Mouse (Mus musculus) neural tube, embryonic 13.5 days (tissue): ENCODE results near the gene Hdac10. TPM values are rescaled to one million over a fixed set of nuclear protein-coding genes. Genes with fewer than 3 reads are reported as not detected.
A peak's percentile ranks its signal among the peaks of the same experiment; 100 is the strongest.

Experiments used
- ATAC-seq: fragments of 200-750 bp; cut with Nextera tagmentation; 2 replicates; pipeline ENCODE4 v1.8.0; 2017; ENCODE audit warnings: low read depth, mild to moderate bottlenecking, moderate TSS enrichment, moderate library complexity
- H3K27ac ChIP-seq: fragments of 300-500 bp; sonication (generic); replicated peaks from 2 replicates; pipeline ENCODE4 v1.5.1; 2015; ENCODE audit warnings: moderate library complexity, mild to moderate bottlenecking, inconsistent platforms
- H3K27me3 ChIP-seq: fragments of 300-500 bp; sonication (generic); 2 replicates; pipeline ENCODE4 v1.6.1; 2015; ENCODE audit warnings: mild to moderate bottlenecking, inconsistent platforms
- H3K36me3 ChIP-seq: fragments of 300-500 bp; sonication (generic); 2 replicates; pipeline ENCODE4 v1.6.1; 2015; ENCODE audit warnings: mild to moderate bottlenecking, inconsistent platforms
- H3K4me1 ChIP-seq: fragments of 300-500 bp; sonication (generic); replicated peaks from 2 replicates; pipeline ENCODE4 v1.6.1; 2015; ENCODE audit warnings: inconsistent platforms
- H3K4me2 ChIP-seq: fragments of 300-500 bp; sonication (generic); 2 replicates; pipeline ENCODE4 v1.6.1; 2015; ENCODE audit warnings: inconsistent platforms, mild to moderate bottlenecking, moderate library complexity
- H3K4me3 ChIP-seq: fragments of 300-500 bp; sonication (generic); 2 replicates; pipeline ENCODE4 v1.5.1; 2015; ENCODE audit warnings: mild to moderate bottlenecking, inconsistent platforms
- H3K9ac ChIP-seq: fragments of 300-500 bp; sonication (generic); 2 replicates; pipeline ENCODE4 v1.6.1; 2015; ENCODE audit warnings: moderate library complexity, mild to moderate bottlenecking, inconsistent platforms
- H3K9me3 ChIP-seq: fragments of 300-500 bp; sonication (generic); 2 replicates; pipeline ENCODE4 v1.6.1; 2016; ENCODE audit warnings: inconsistent platforms
- WGBS: fragments of 180-500 bp; shearing (Covaris S2); methylation state at CpG from one replicate; pipeline ENCODE4 v1.1.7; 2015; 5-methylcytosine and 5-hydroxymethylcytosine counted together
- polyA plus RNA-seq: library from polyadenylated mRNA; unstranded; fragments of >200 nt; fragmentation: Nextera tagmentation; extraction: Ambion mirVana; gene quantifications from 2 replicates; pipeline ENCODE4 v1.2.1, GENCODE M21; 2015

The Hdac10 gene
- polyA plus RNA-seq, 1 experiment from 2014 or later: 26.7 TPM

- peak overlapping the region; percentile 41 for H3K9ac ChIP-seq
- no peaks in the 10 kb centered on the region for H3K9me3 ChIP-seq
- peaks cover 58% of the 10 kb centered on the region for H3K4me1 ChIP-seq
- no peaks in the 10 kb centered on the region for H3K27me3 ChIP-seq
- WGBS: under 1% methylated on average over 10 of the region's 10 CpGs
- H3K4me2 ChIP-seq: peak overlapping the region; percentile 5; the same call in 1 of the 2 replicates
- ATAC-seq: peak; percentile 60
- H3K27ac ChIP-seq: peak overlapping the region; percentile 76
- H3K36me3 ChIP-seq: peaks cover 50% of the 10 kb centered on the region
- no peak overlapping the region for H3K4me3 ChIP-seq
These were observed 40.9 kb upstream of the Hdac10 start for GRCm38 (mm10) chr15:89169431-89169830.

GRCm38 (mm10) chr15:89168922-89169321 lies 40.4 kb upstream of the Hdac10 start:
- Histone ChIP-seq H3K27me3 (no peaks in the 10 kb centered on the region), H3K4me3 (no peak overlapping the region), H3K4me1 (peaks cover 53% of the 10 kb centered on the region), H3K27ac (peak overlapping the region; percentile 76), H3K9ac (peak overlapping the region; percentile 41; the same call in 1 of the 2 replicates), H3K9me3 (no peaks in the 10 kb centered on the region), H3K36me3 (peaks cover 55% of the 10 kb centered on the region), H3K4me2 (peak overlapping the region; percentile 5; the same call in 1 of the 2 replicates)
- ATAC-seq: no peak
- 61% methylated on average over 10 of the region's 10 CpGs for WGBS

- Histone ChIP-seq H3K9ac (no peak overlapping the region), H3K36me3 (peaks cover 90% of the 10 kb centered on the region), H3K27me3 (no peaks in the 10 kb centered on the region), H3K9me3 (no peaks in the 10 kb centered on the region), H3K4me3 (no peak overlapping the region), H3K4me1 (peaks cover 19% of the 10 kb centered on the region), H3K27ac (no peak overlapping the region), H3K4me2 (no peak overlapping the region)
- no peak for ATAC-seq
- WGBS: 90% methylated on average over 12 of the region's 12 CpGs
These were observed 37.0 kb upstream of the Hdac10 start for GRCm38 (mm10) chr15:89165478-89165877.

GRCm38 (mm10) chr15:89161397-89161796 lies 32.9 kb upstream of the Hdac10 start:
- Histone ChIP-seq H3K9ac (no peak overlapping the region), H3K27ac (no peak overlapping the region), H3K36me3 (peaks cover 100% of the 10 kb centered on the region), H3K9me3 (no peaks in the 10 kb centered on the region), H3K4me3 (no peak overlapping the region), H3K4me2 (no peak overlapping the region), H3K27me3 (no peaks in the 10 kb centered on the region), H3K4me1 (no peaks in the 10 kb centered on the region)
- ATAC-seq: no peak
- 92% methylated on average over 9 of the region's 9 CpGs for whole genome bisulfite sequencing

- no peak overlapping the region for H3K4me3 ChIP-seq
- no peak overlapping the region for H3K27ac ChIP-seq
- H3K9ac ChIP-seq: no peak overlapping the region
- H3K36me3 ChIP-seq: peaks cover 100% of the 10 kb centered on the region
- no peaks in the 10 kb centered on the region for H3K9me3 ChIP-seq
- no peaks in the 10 kb centered on the region for H3K27me3 ChIP-seq
- H3K4me1 ChIP-seq: no peaks in the 10 kb centered on the region; the same call in 1 of the 2 replicates
- ATAC-seq: no peak
- 95% methylated on average over 16 of the region's 16 CpGs for WGBS
- H3K4me2 ChIP-seq: no peak overlapping the region
These were observed 30.0 kb upstream of the Hdac10 start for GRCm38 (mm10) chr15:89158516-89158915.

GRCm38 (mm10) chr15:89157954-89158353 lies 29.5 kb upstream of the Hdac10 start:
- Histone ChIP-seq H3K36me3 (peaks cover 98% of the 10 kb centered on the region), H3K9ac (no peak overlapping the region), H3K4me1 (no peaks in the 10 kb centered on the region; the same call in 1 of the 2 replicates), H3K4me3 (no peak overlapping the region), H3K4me2 (no peak overlapping the region), H3K27me3 (no peaks in the 10 kb centered on the region), H3K27ac (no peak overlapping the region), H3K9me3 (no peaks in the 10 kb centered on the region)
- no peak for ATAC-seq
- WGBS: 68% methylated on average over 7 of the region's 7 CpGs

- Histone ChIP-seq H3K9ac (no peak overlapping the region), H3K27me3 (no peaks in the 10 kb centered on the region), H3K27ac (peak overlapping the region; percentile 73), H3K4me2 (no peak overlapping the region), H3K4me3 (no peak overlapping the region), H3K9me3 (no peaks in the 10 kb centered on the region), H3K36me3 (peaks cover 41% of the 10 kb centered on the region), H3K4me1 (peaks cover 40% of the 10 kb centered on the region)
- ATAC-seq: peak; percentile 40
These were observed 23.8 kb upstream of the Hdac10 start for GRCm38 (mm10) chr15:89152312-89152711.

DNA sequence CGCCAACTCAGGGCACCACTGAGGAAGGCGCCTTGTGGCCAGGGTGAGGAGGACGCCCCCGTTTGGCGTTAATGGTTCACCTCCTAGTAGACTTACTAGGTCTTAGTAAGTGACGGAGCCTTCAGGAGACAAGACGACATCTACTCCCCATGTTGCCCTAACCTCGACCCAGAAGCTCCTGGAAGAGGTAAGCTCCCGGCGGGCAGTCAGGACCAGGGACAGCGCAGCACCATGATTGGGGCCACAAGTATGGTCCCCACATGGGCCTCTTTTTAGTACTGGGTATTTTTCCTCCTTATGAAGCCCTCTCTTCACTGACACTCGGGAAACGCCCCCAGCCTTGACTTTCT lies 21.5 kb upstream of the Hdac10 start:
- Histone ChIP-seq H3K27ac (peak overlapping the region; percentile 91), H3K36me3 (peaks cover 29% of the 10 kb centered on the region), H3K9me3 (no peaks in the 10 kb centered on the region), H3K4me1 (peaks cover 54% of the 10 kb centered on the region), H3K9ac (peak overlapping the region; percentile 84), H3K4me3 (peak overlapping the region; percentile 67), H3K4me2 (peak overlapping the region; percentile 77), H3K27me3 (no peaks in the 10 kb centered on the region)
- 1% methylated on average over 13 of the region's 13 CpGs for WGBS
- ATAC-seq: no peak

- Histone ChIP-seq H3K27me3 (no peaks in the 10 kb centered on the region), H3K4me2 (peak within 1 kb of the TSS; percentile 77), H3K4me3 (peak within 1 kb of the TSS; percentile 67), H3K36me3 (peaks cover 29% of the 10 kb centered on the region), H3K9me3 (no peaks in the 10 kb centered on the region), H3K9ac (peak within 1 kb of the TSS; percentile 84), H3K27ac (peak within 1 kb of the TSS; percentile 91), H3K4me1 (peaks cover 54% of the 10 kb centered on the region)
- ATAC-seq: peak; percentile 57
- WGBS: 1% methylated on average over 60 of the region's 61 CpGs
These were observed 21.0 kb upstream of the Hdac10 start, which contains the start of gene Mapk11 for GRCm38 (mm10) chr15:89149271-89150040. Gene Mapk11, minus strand, starts transcription at chr15:89149628.

- 0 out of 2 replicates have a peak, but pooled peaks have one; percentile 12 for ATAC-seq
- peak overlapping the region; percentile 91 for H3K27ac ChIP-seq
- H3K9me3 ChIP-seq: no peaks in the 10 kb centered on the region
- peaks cover 54% of the 10 kb centered on the region for H3K4me1 ChIP-seq
- peak overlapping the region; percentile 77 for H3K4me2 ChIP-seq
- 5% methylated on average over 25 of the region's 25 CpGs for WGBS
- H3K4me3 ChIP-seq: peak overlapping the region; percentile 67
- H3K27me3 ChIP-seq: no peaks in the 10 kb centered on the region
- H3K9ac ChIP-seq: peak overlapping the region; percentile 84
- peaks cover 28% of the 10 kb centered on the region for H3K36me3 ChIP-seq
These were observed 20.2 kb upstream of the Hdac10 start for GRCm38 (mm10) chr15:89148496-89149270.

- WGBS: 42% methylated on average over 4 of the region's 4 CpGs
- Histone ChIP-seq H3K4me3 (peak overlapping the region; percentile 67), H3K27ac (peak overlapping the region; percentile 91; the same call in 1 of the 2 replicates), H3K9ac (peak overlapping the region; percentile 84), H3K9me3 (no peaks in the 10 kb centered on the region), H3K4me1 (peaks cover 53% of the 10 kb centered on the region), H3K36me3 (peaks cover 31% of the 10 kb centered on the region), H3K27me3 (no peaks in the 10 kb centered on the region), H3K4me2 (peak overlapping the region; percentile 77)
- no peak for ATAC-seq
These were observed 19.4 kb upstream of the Hdac10 start for GRCm38 (mm10) chr15:89147895-89148294.

DNA sequence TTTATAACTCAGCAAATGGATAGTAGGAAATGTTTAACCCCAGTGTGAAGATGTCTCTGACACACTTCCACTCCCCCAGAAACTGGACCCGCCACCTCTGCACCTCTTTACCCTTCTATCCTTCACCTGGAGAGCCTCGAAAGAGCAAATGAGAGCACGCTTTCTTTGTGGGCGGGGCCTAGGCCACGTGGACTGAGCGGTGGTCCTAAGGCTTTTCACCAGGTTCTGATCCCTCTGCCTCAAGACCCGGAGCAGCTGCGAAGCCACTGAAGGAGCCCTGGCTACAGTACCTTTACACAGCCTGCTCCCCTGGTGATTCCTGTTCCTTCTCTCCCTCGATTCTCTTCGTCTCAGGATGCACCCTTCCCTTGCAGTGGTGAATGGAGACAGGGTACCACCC lies 19.0 kb upstream of the Hdac10 start:
- H3K36me3 ChIP-seq: peaks cover 35% of the 10 kb centered on the region
- H3K4me2 ChIP-seq: peak overlapping the region; percentile 77
- no peaks in the 10 kb centered on the region for H3K27me3 ChIP-seq
- H3K9me3 ChIP-seq: no peaks in the 10 kb centered on the region
- H3K4me3 ChIP-seq: peak overlapping the region; percentile 67
- H3K27ac ChIP-seq: 0 out of 2 replicates have a peak overlapping the region, but pooled peaks have one; percentile 28
- ATAC-seq: no peak
- 22% methylated on average over 10 of the region's 10 CpGs for WGBS
- H3K9ac ChIP-seq: peak overlapping the region; percentile 84
- peaks cover 49% of the 10 kb centered on the region for H3K4me1 ChIP-seq
